Mouse (Mus musculus) liver, postnatal 0 days (tissue): ENCODE measurements around the gene Zfp800. TPM values are rescaled to one million over a fixed set of nuclear protein-coding genes. Genes with fewer than 3 reads are reported as not detected.
A peak's percentile ranks its signal among the peaks of the same experiment; 100 is the strongest.

Experiments used
- ATAC-seq: fragments of 200-750 bp; cut with Nextera tagmentation; 2 replicates; pipeline ENCODE4 v1.8.0; 2017; ENCODE audit warnings: mild to moderate bottlenecking, moderate library complexity
- DNase-seq: peaks from one replicate; pipeline ENCODE4 v3.0.0-alpha.2; 2016
- H3K27ac ChIP-seq: fragments of 300-500 bp; sonication (generic); 2 replicates; pipeline ENCODE4 v1.5.1; 2014; ENCODE audit warnings: antibody characterized with exemption, moderate library complexity, mild to moderate bottlenecking, low read depth
- H3K27me3 ChIP-seq: fragments of 300-500 bp; sonication (generic); 2 replicates; pipeline ENCODE4 v1.6.1; 2014; ENCODE audit warnings: low read length, control low read depth, mixed read lengths; ENCODE audit not compliant: insufficient read depth
- H3K36me3 ChIP-seq: fragments of 300-500 bp; sonication (generic); replicated peaks from 2 replicates; pipeline ENCODE4 v1.6.1; 2014; ENCODE audit warnings: mild to moderate bottlenecking, control low read depth, low read length, moderate library complexity, mixed read lengths; ENCODE audit not compliant: insufficient read depth
- H3K4me1 ChIP-seq: fragments of 300-500 bp; sonication (generic); 2 replicates; pipeline ENCODE4 v1.6.1; 2014; ENCODE audit warnings: antibody characterized with exemption, mild to moderate bottlenecking, control low read depth; ENCODE audit not compliant: insufficient read depth
- H3K4me2 ChIP-seq: fragments of 300-500 bp; sonication (generic); 2 replicates; pipeline ENCODE4 v1.6.1; 2014; ENCODE audit warnings: low read depth, mild to moderate bottlenecking, low read length, moderate library complexity, mixed read lengths
- H3K4me3 ChIP-seq: fragments of 300-500 bp; sonication (generic); 2 replicates; pipeline ENCODE4 v1.5.1; 2014; ENCODE audit warnings: low read depth, low read length
- H3K9ac ChIP-seq: fragments of 300-500 bp; sonication (generic); replicated peaks from 2 replicates; pipeline ENCODE4 v1.6.1; 2014; ENCODE audit warnings: mild to moderate bottlenecking, moderate library complexity
- H3K9me3 ChIP-seq: fragments of 300-500 bp; sonication (generic); 2 replicates; pipeline ENCODE4 v1.6.1; 2016; ENCODE audit warnings: mild to moderate bottlenecking, control low read depth, low read length, mixed read lengths
- CTCF ChIP-seq: sonication (generic); IDR thresholded peaks from 2 replicates; pipeline ENCODE4 v1.5.1; 2016; ENCODE audit warnings: antibody characterized with exemption, low read depth
- EP300 ChIP-seq: IDR thresholded peaks from 2 replicates; pipeline ENCODE4 v1.6.1; 2016; ENCODE audit warnings: antibody characterized with exemption, low read depth, mild to moderate bottlenecking
- WGBS: fragments of 180-500 bp; shearing (Covaris S2); extraction: QIAGEN DNeasy Blood & Tissue Kit; methylation state at CpG from one replicate; pipeline ENCODE4 v1.1.7; 2014; ENCODE audit not compliant: insufficient replicate concordance; 5-methylcytosine and 5-hydroxymethylcytosine counted together
- polyA plus RNA-seq: library from polyadenylated mRNA; unstranded; fragments of >200 nt; fragmentation: Nextera tagmentation; extraction: Ambion mirVana; gene quantifications from 2 replicates; pipeline ENCODE4 v1.2.1, GENCODE M21; 2015

The Zfp800 gene
- polyA plus RNA-seq, 1 experiment from 2014 or later: 17.1 TPM

DNA sequence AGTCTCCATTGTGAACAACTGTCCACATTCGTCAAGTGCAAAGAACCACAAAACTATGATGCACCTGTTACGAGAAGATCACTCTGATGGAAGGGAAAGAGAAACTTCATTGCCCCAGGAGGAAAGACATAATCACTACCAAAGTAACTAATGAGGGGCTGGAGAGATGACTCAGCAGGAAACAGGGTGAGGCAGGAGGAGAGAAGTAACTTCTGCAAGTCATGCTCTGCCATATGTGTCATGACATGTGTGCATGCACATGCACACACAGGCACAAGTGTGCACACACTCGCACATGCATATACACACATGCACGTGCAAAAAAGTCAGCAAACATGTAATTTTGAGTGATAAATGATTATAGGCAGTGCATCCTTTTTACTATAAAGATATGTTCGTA, 54.9 kb downstream of the Zfp800 start:
- ATAC-seq: no peak
- no peak overlapping the region for H3K9ac ChIP-seq

DNA sequence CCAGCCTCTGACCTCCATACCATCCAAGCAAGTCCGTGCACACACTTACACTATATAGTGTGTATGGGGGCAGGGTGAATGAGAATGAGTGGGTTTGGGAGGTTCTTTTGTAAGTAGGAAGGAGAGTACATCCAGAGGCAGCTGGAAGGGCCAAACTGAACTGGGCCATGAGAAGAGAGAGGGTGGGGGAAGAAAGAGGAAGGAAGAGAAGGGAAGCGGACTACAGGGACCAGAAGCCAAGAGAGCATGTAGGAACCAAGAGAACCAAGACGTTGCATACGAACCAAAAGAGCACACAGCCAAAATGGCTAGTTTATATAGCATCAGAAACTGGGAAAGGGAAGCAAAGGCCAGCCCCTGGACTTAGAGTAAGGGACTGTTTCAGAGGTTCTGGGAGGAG, 56.6 kb downstream of the Zfp800 start:
- Histone ChIP-seq H3K36me3 (no peaks in the 10 kb centered on the region), H3K4me2 (no peak overlapping the region), H3K9me3 (no peaks in the 10 kb centered on the region), H3K9ac (no peak overlapping the region), H3K4me1 (no peaks in the 10 kb centered on the region), H3K27ac (no peak overlapping the region), H3K27me3 (no peaks in the 10 kb centered on the region), H3K4me3 (no peak overlapping the region)
- DNase-seq (no peak), ATAC-seq (no peak)
- 51% methylated on average over 4 of the region's 4 CpGs for WGBS
- TF ChIP-seq CTCF: no peak
- TF ChIP-seq EP300: no peak

More for the DNA sequence above, 54.9 kb downstream of the Zfp800 start:
- H3K4me3 ChIP-seq: no peak overlapping the region
- no peak overlapping the region for H3K4me2 ChIP-seq
- H3K27ac ChIP-seq: no peak overlapping the region
- no peak for DNase-seq
- 60% methylated on average over 5 of the region's 5 CpGs for WGBS
- TF ChIP-seq EP300: no peak
- no peak for TF ChIP-seq CTCF
- no peaks in the 10 kb centered on the region for H3K4me1 ChIP-seq
- H3K36me3 ChIP-seq: no peaks in the 10 kb centered on the region
- no peaks in the 10 kb centered on the region for H3K27me3 ChIP-seq
- H3K9me3 ChIP-seq: no peaks in the 10 kb centered on the region

DNA sequence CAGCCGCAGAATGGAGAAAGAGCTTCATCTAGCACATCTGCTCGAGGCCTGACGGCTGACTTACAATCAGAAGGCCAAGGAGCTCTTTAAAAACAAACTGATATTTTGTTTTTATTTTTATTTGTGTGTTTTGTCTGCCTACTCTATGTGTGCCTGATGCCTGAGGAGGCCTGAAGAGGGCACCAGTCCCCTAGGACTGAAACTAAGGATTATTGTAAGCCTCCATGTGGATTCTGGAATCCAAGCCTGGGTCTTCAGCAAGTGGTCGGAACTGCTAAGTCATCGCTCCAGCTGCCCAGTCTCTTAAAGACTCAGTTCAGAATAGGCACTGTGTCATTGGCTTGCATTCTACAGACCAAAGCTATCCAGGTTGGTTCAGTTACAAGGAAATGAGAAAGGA, 58.4 kb downstream of the Zfp800 start:
- Histone ChIP-seq H3K4me1 (no peaks in the 10 kb centered on the region), H3K27me3 (no peaks in the 10 kb centered on the region), H3K36me3 (no peaks in the 10 kb centered on the region), H3K9ac (no peak overlapping the region), H3K4me3 (no peak overlapping the region), H3K4me2 (no peak overlapping the region), H3K9me3 (no peaks in the 10 kb centered on the region), H3K27ac (no peak overlapping the region)
- WGBS: 75% methylated on average over 5 of the region's 5 CpGs
- ATAC-seq (no peak), DNase-seq (no peak)
- no peak for TF ChIP-seq EP300
- peak; percentile 34; the same call in 1 of the 2 replicates for TF ChIP-seq CTCF

DNA sequence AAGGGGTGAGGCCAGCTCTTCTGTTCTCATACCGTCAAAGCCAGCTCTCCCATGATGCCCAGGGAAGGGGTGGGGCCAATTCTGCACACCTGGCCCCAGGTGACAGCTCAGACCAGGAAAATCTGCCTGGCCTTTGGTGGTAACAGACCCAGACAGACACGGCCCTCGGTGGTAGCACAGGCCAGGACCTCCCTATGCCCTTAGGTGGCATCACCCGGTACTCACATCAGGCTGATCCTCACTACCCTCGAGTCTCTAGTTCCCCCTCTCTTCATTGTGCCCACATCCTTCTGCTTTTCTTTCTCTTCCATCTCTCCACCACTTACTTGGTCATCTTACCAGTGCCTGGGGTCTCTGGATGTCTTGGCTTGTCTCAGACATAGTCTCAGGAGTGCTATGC, 64.1 kb downstream of the Zfp800 start:
- no peaks in the 10 kb centered on the region for H3K9me3 ChIP-seq
- H3K4me1 ChIP-seq: no peaks in the 10 kb centered on the region
- TF ChIP-seq EP300: no peak
- no peak for TF ChIP-seq CTCF
- no peak overlapping the region for H3K9ac ChIP-seq
- H3K4me2 ChIP-seq: no peak overlapping the region
- no peak overlapping the region for H3K4me3 ChIP-seq
- 70% methylated on average over 5 of the region's 5 CpGs for WGBS
- H3K27ac ChIP-seq: no peak overlapping the region
- H3K27me3 ChIP-seq: no peaks in the 10 kb centered on the region
- DNase-seq (no peak), ATAC-seq (no peak)
- H3K36me3 ChIP-seq: no peaks in the 10 kb centered on the region

DNA sequence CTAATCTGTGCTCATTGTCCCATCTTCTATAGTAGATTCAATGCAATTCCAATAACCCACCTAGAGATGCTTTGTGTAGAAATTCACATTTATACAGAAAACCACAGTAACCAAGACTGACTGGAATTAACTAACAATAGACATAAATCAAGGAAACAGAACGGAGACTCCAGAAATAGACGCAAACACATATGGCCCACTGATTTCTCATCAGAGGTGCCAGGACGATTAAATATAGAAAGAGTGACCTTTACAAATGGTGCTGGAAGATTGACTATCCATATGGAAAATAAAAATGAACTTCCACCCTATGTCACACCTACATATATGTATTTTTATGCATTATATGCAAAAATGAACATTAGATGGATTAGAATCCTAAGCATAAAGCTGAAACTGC, 65.3 kb downstream of the Zfp800 start:
- TF ChIP-seq EP300: no peak
- TF ChIP-seq CTCF: no peak
- no peak for DNase-seq
- no peaks in the 10 kb centered on the region for H3K9me3 ChIP-seq
- H3K4me1 ChIP-seq: no peaks in the 10 kb centered on the region
- ATAC-seq: no peak
- no peaks in the 10 kb centered on the region for H3K36me3 ChIP-seq
- no peak overlapping the region for H3K4me2 ChIP-seq
- no peak overlapping the region for H3K27ac ChIP-seq
- H3K27me3 ChIP-seq: no peaks in the 10 kb centered on the region
- H3K9ac ChIP-seq: no peak overlapping the region
- 78% methylated on average over 3 of the region's 3 CpGs for WGBS
- no peak overlapping the region for H3K4me3 ChIP-seq

DNA sequence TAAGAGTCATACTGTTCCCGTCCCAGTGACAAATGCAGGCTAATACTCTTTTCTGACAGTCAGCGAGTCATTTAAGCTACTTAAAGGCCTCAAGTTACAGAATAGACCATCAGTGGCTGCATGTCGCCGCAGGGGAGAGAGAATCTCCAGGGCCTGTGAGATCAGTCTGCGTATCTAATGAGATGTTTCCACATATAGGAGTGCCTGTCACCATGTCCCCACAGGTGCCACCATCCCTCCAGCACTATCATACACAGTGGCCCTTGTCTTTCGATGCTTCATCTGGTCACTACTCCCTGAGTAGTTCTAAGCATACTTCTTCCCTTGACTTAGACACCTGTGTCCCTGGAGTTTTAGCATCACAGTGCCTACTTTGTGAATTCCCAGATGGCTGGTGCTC, 68.0 kb downstream of the Zfp800 start:
- H3K9ac ChIP-seq: no peak overlapping the region

More for the DNA sequence above, 68.0 kb downstream of the Zfp800 start:
- DNase-seq: no peak
- no peak for ATAC-seq
- Histone ChIP-seq H3K36me3 (no peaks in the 10 kb centered on the region), H3K4me1 (no peaks in the 10 kb centered on the region), H3K9me3 (no peaks in the 10 kb centered on the region), H3K4me2 (no peak overlapping the region), H3K27ac (no peak overlapping the region), H3K4me3 (no peak overlapping the region), H3K27me3 (no peaks in the 10 kb centered on the region)
- TF ChIP-seq EP300: no peak
- TF ChIP-seq CTCF: no peak
- 76% methylated on average over 6 of the region's 6 CpGs for WGBS
